Mouse (Mus musculus): Measurements from ENCODE around the gene Cdk5rap2. TPM values are rescaled to one million over a fixed set of nuclear protein-coding genes. Genes with fewer than 3 reads are reported as not detected.

Cdk5rap2 gene
- polyA plus RNA-seq, 1 experiment from 2014 or later, result 12.5 TPM

- ATAC-seq, result no peak
- H3K9me3 ChIP-seq (ENCODE audit: control insufficient read depth, low read length), result no peaks in the 10 kb centered on the region
- 90% methylated on average over 5 of the region's 5 CpGs for WGBS
- H3K4me2 ChIP-seq (ENCODE audit: low read length), result no peak overlapping the region
- no peaks in the 10 kb centered on the region for H3K36me3 ChIP-seq (ENCODE audit: control insufficient read depth, insufficient read depth)
- no peak overlapping the region for H3K9ac ChIP-seq (replicated peaks; ENCODE audit: low read depth, low read length)
- H3K27me3 ChIP-seq (replicated peaks; ENCODE audit: control insufficient read depth, insufficient read depth, low read length), result no peaks in the 10 kb centered on the region
- no peak overlapping the region for H3K4me3 ChIP-seq (replicated peaks; ENCODE audit: low read length)
- peaks cover 14% of the 10 kb centered on the region for H3K4me1 ChIP-seq (replicated peaks; ENCODE audit: control insufficient read depth, insufficient read depth, low read length)
- H3K27ac ChIP-seq (ENCODE audit: low read length), result no peak overlapping the region
Observed at GRCm38 (mm10) chr4:70399476-70399875, 10.8 kb downstream of the Cdk5rap2 start.

GRCm38 (mm10) chr4:70399074-70399473 is 11.2 kb downstream of the Cdk5rap2 start:
- Histone ChIP-seq H3K27me3 (replicated peaks; ENCODE audit: control insufficient read depth, insufficient read depth, low read length) (no peaks in the 10 kb centered on the region), H3K27ac (ENCODE audit: low read length) (no peak overlapping the region), H3K9me3 (ENCODE audit: control insufficient read depth, low read length) (no peaks in the 10 kb centered on the region), H3K4me1 (replicated peaks; ENCODE audit: control insufficient read depth, insufficient read depth, low read length) (peaks cover 14% of the 10 kb centered on the region), H3K4me3 (replicated peaks; ENCODE audit: low read length) (no peak overlapping the region), H3K36me3 (ENCODE audit: control insufficient read depth, insufficient read depth) (no peaks in the 10 kb centered on the region), H3K4me2 (ENCODE audit: low read length) (no peak overlapping the region), H3K9ac (replicated peaks; ENCODE audit: low read depth, low read length) (no peak overlapping the region)
- 85% methylated on average over 2 of the region's 2 CpGs for WGBS
- no peak for ATAC-seq

GRCm38 (mm10) chr4:70398088-70398487 is 12.2 kb downstream of the Cdk5rap2 start:
- Histone ChIP-seq H3K9ac (replicated peaks; ENCODE audit: low read depth, low read length) (no peak overlapping the region), H3K9me3 (ENCODE audit: control insufficient read depth, low read length) (no peaks in the 10 kb centered on the region), H3K4me3 (replicated peaks; ENCODE audit: low read length) (no peak overlapping the region), H3K27ac (ENCODE audit: low read length) (no peak overlapping the region), H3K4me1 (replicated peaks; ENCODE audit: control insufficient read depth, insufficient read depth, low read length) (peaks cover 14% of the 10 kb centered on the region), H3K4me2 (ENCODE audit: low read length) (no peak overlapping the region), H3K27me3 (replicated peaks; ENCODE audit: control insufficient read depth, insufficient read depth, low read length) (no peaks in the 10 kb centered on the region), H3K36me3 (ENCODE audit: control insufficient read depth, insufficient read depth) (no peaks in the 10 kb centered on the region)
- no peak for ATAC-seq
- WGBS, result 77% methylated on average over 4 of the region's 4 CpGs

GRCm38 (mm10) chr4:70396701-70397100 is 13.5 kb downstream of the Cdk5rap2 start:
- Histone ChIP-seq H3K4me1 (replicated peaks; ENCODE audit: control insufficient read depth, insufficient read depth, low read length) (peaks cover 4% of the 10 kb centered on the region), H3K27me3 (replicated peaks; ENCODE audit: control insufficient read depth, insufficient read depth, low read length) (no peaks in the 10 kb centered on the region), H3K4me2 (ENCODE audit: low read length) (no peak overlapping the region), H3K27ac (ENCODE audit: low read length) (no peak overlapping the region), H3K4me3 (replicated peaks; ENCODE audit: low read length) (no peak overlapping the region), H3K9me3 (ENCODE audit: control insufficient read depth, low read length) (no peaks in the 10 kb centered on the region), H3K36me3 (ENCODE audit: control insufficient read depth, insufficient read depth) (no peaks in the 10 kb centered on the region), H3K9ac (replicated peaks; ENCODE audit: low read depth, low read length) (no peak overlapping the region)
- 89% methylated on average over 5 of the region's 5 CpGs for WGBS
- ATAC-seq, result no peak

GRCm38 (mm10) chr4:70394736-70395135 is 15.5 kb downstream of the Cdk5rap2 start:
- no peaks in the 10 kb centered on the region for H3K36me3 ChIP-seq (ENCODE audit: control insufficient read depth, insufficient read depth)
- no peak overlapping the region for H3K9ac ChIP-seq (replicated peaks; ENCODE audit: low read depth, low read length)
- H3K9me3 ChIP-seq (ENCODE audit: control insufficient read depth, low read length), result no peaks in the 10 kb centered on the region
- no peak overlapping the region for H3K4me3 ChIP-seq (replicated peaks; ENCODE audit: low read length)
- H3K4me1 ChIP-seq (replicated peaks; ENCODE audit: control insufficient read depth, insufficient read depth, low read length), result peaks cover 11% of the 10 kb centered on the region
- H3K27ac ChIP-seq (ENCODE audit: low read length), result no peak overlapping the region
- WGBS, result 93% methylated on average over 2 of the region's 2 CpGs
- H3K4me2 ChIP-seq (ENCODE audit: low read length), result no peak overlapping the region
- ATAC-seq, result no peak
- H3K27me3 ChIP-seq (replicated peaks; ENCODE audit: control insufficient read depth, insufficient read depth, low read length), result no peaks in the 10 kb centered on the region

GRCm38 (mm10) chr4:70391760-70392372 is 18.4 kb downstream of the Cdk5rap2 start:
- H3K36me3 ChIP-seq (ENCODE audit: control insufficient read depth, insufficient read depth), result no peaks in the 10 kb centered on the region
- H3K27me3 ChIP-seq (replicated peaks; ENCODE audit: control insufficient read depth, insufficient read depth, low read length), result no peaks in the 10 kb centered on the region
- no peak overlapping the region for H3K4me2 ChIP-seq (ENCODE audit: low read length)
- H3K4me1 ChIP-seq (replicated peaks; ENCODE audit: control insufficient read depth, insufficient read depth, low read length), result peaks cover 11% of the 10 kb centered on the region
- no peak for ATAC-seq
- WGBS, result 78% methylated on average over 11 of the region's 11 CpGs
- H3K9me3 ChIP-seq (ENCODE audit: control insufficient read depth, low read length), result no peaks in the 10 kb centered on the region
- H3K27ac ChIP-seq (ENCODE audit: low read length), result no peak overlapping the region
- H3K4me3 ChIP-seq (replicated peaks; ENCODE audit: low read length), result no peak overlapping the region
- no peak overlapping the region for H3K9ac ChIP-seq (replicated peaks; ENCODE audit: low read depth, low read length)

- H3K27me3 ChIP-seq (replicated peaks; ENCODE audit: control insufficient read depth, insufficient read depth, low read length), result no peaks in the 10 kb centered on the region
- H3K4me2 ChIP-seq (ENCODE audit: low read length), result no peak overlapping the region
- no peak overlapping the region for H3K4me3 ChIP-seq (replicated peaks; ENCODE audit: low read length)
- no peaks in the 10 kb centered on the region for H3K36me3 ChIP-seq (ENCODE audit: control insufficient read depth, insufficient read depth)
- no peak for ATAC-seq
- H3K9ac ChIP-seq (replicated peaks; ENCODE audit: low read depth, low read length), result no peak overlapping the region
- no peak overlapping the region for H3K27ac ChIP-seq (ENCODE audit: low read length)
- H3K4me1 ChIP-seq (replicated peaks; ENCODE audit: control insufficient read depth, insufficient read depth, low read length), result peaks cover 8% of the 10 kb centered on the region
- H3K9me3 ChIP-seq (ENCODE audit: control insufficient read depth, low read length), result no peaks in the 10 kb centered on the region
- WGBS, result 89% methylated on average over 9 of the region's 9 CpGs
Observed at GRCm38 (mm10) chr4:70391073-70391472, 19.2 kb downstream of the Cdk5rap2 start.

- Histone ChIP-seq H3K4me3 (replicated peaks; ENCODE audit: low read length) (no peak overlapping the region), H3K27ac (ENCODE audit: low read length) (no peak overlapping the region), H3K9me3 (ENCODE audit: control insufficient read depth, low read length) (no peaks in the 10 kb centered on the region), H3K9ac (replicated peaks; ENCODE audit: low read depth, low read length) (no peak overlapping the region), H3K27me3 (replicated peaks; ENCODE audit: control insufficient read depth, insufficient read depth, low read length) (no peaks in the 10 kb centered on the region), H3K36me3 (ENCODE audit: control insufficient read depth, insufficient read depth) (no peaks in the 10 kb centered on the region), H3K4me2 (ENCODE audit: low read length) (no peak overlapping the region), H3K4me1 (replicated peaks; ENCODE audit: control insufficient read depth, insufficient read depth, low read length) (peaks cover 2% of the 10 kb centered on the region)
- ATAC-seq, result no peak
- WGBS, result 89% methylated on average over 5 of the region's 5 CpGs
Observed at GRCm38 (mm10) chr4:70386206-70386605, 24.0 kb downstream of the Cdk5rap2 start.

- no peak overlapping the region for H3K4me2 ChIP-seq (ENCODE audit: low read length)
- 47% methylated on average over 4 of the region's 4 CpGs for WGBS
- no peak overlapping the region for H3K9ac ChIP-seq (replicated peaks; ENCODE audit: low read depth, low read length)
- H3K4me1 ChIP-seq (replicated peaks; ENCODE audit: control insufficient read depth, insufficient read depth, low read length), result no peaks in the 10 kb centered on the region
- no peaks in the 10 kb centered on the region for H3K9me3 ChIP-seq (ENCODE audit: control insufficient read depth, low read length)
- H3K36me3 ChIP-seq (ENCODE audit: control insufficient read depth, insufficient read depth), result no peaks in the 10 kb centered on the region
- no peak overlapping the region for H3K4me3 ChIP-seq (replicated peaks; ENCODE audit: low read length)
- H3K27ac ChIP-seq (ENCODE audit: low read length), result no peak overlapping the region
- ATAC-seq, result peak; percentile 32; the same call in 1 of the 2 replicates
- H3K27me3 ChIP-seq (replicated peaks; ENCODE audit: control insufficient read depth, insufficient read depth, low read length), result no peaks in the 10 kb centered on the region
Observed at GRCm38 (mm10) chr4:70377359-70377758, 32.9 kb downstream of the Cdk5rap2 start.
